Mouse (Mus musculus) liver, postnatal 0 days (tissue): Measurements from ENCODE around the gene Stk11.

ENCODE experiments used
- CTCF ChIP-seq: sonication (generic); IDR thresholded peaks from 2 replicates; pipeline ENCODE4 v1.5.1; 2016; ENCODE audit warnings: antibody characterized with exemption, low read depth
- EP300 ChIP-seq: IDR thresholded peaks from 2 replicates; pipeline ENCODE4 v1.6.1; 2016; ENCODE audit warnings: antibody characterized with exemption, low read depth, mild to moderate bottlenecking

- TF ChIP-seq CTCF (no peak), EP300 (no peak)
These were observed 7.9 kb upstream of the Stk11 start for GRCm38 (mm10) chr10:80107678-80108077.
